Mouse (Mus musculus) cerebellum, postnatal 36 days (tissue): Measurements from ENCODE around the gene Gmnc.
A peak's percentile ranks its signal among the peaks of the same experiment; 100 is the strongest.

ENCODE experiments used
- DNase-seq, 2 experiments: peaks; one replicate each; pipeline ENCODE4 v3.0.0; 2021 to 2022; ENCODE audit warnings: mixed read lengths in 2 of 2

Gene Gmnc

GRCm38 (mm10) chr16:26991477-26992300, at the start of gene Gmnc:
Gene Gmnc, minus strand, starts transcription at chr16:26991652.
- DNase-seq, result no peak

- no peak for DNase-seq
Measured at GRCm38 (mm10) chr16:27027281-27027680, 35.8 kb upstream of the Gmnc start.

- no peak for DNase-seq
Measured at GRCm38 (mm10) chr16:27026226-27026625, 34.8 kb upstream of the Gmnc start.

- no peak for DNase-seq
Measured at GRCm38 (mm10) chr16:27022746-27023145, 31.3 kb upstream of the Gmnc start.

- peak; percentile 21 to 26 for DNase-seq
Measured at GRCm38 (mm10) chr16:27017309-27017708, 25.9 kb upstream of the Gmnc start.

GRCm38 (mm10) chr16:27002714-27003113, 11.3 kb upstream of the Gmnc start:
- DNase-seq, result no peak

- no peak for DNase-seq
Measured at GRCm38 (mm10) chr16:26999563-26999962, 8.1 kb upstream of the Gmnc start.

GRCm38 (mm10) chr16:26989415-26990315, 1.8 kb downstream of the Gmnc start:
- DNase-seq, result peak; percentile 25 to 46

- DNase-seq, result no peak
Measured at GRCm38 (mm10) chr16:26988188-26988587, 3.3 kb downstream of the Gmnc start.

GRCm38 (mm10) chr16:26985796-26986195, 5.7 kb downstream of the Gmnc start:
- no peak for DNase-seq

GRCm38 (mm10) chr16:26982112-26982511, 9.3 kb downstream of the Gmnc start:
- no peak for DNase-seq

GRCm38 (mm10) chr16:26967967-26968366, 23.5 kb downstream of the Gmnc start:
- DNase-seq, result peak; percentile 27 to 43

- DNase-seq, result no peak
Measured at GRCm38 (mm10) chr16:26966830-26967229, 24.6 kb downstream of the Gmnc start.

- DNase-seq, result no peak
Measured at GRCm38 (mm10) chr16:26961971-26962370, 29.5 kb downstream of the Gmnc start.

- DNase-seq, result no peak
Measured at GRCm38 (mm10) chr16:26951601-26952000, 39.9 kb downstream of the Gmnc start.

GRCm38 (mm10) chr16:26950209-26950608, 41.2 kb downstream of the Gmnc start:
- no peak for DNase-seq

- peak in 1 of 2 experiments; percentile 3 for DNase-seq
Measured at GRCm38 (mm10) chr16:26903968-26904367, 87.5 kb downstream of the Gmnc start.

- no peak for DNase-seq
Measured at GRCm38 (mm10) chr16:26901471-26901870, 90.0 kb downstream of the Gmnc start.

- DNase-seq, result no peak
Measured at GRCm38 (mm10) chr16:26886337-26886736, 105.1 kb downstream of the Gmnc start.

GRCm38 (mm10) chr16:26876885-26877284, 114.6 kb downstream of the Gmnc start:
- no peak for DNase-seq
